Mouse (Mus musculus): Measurements from ENCODE around the gene Rasl10a.
"Not testable (repeated sequence)": the region's sequence is repeated elsewhere in the genome, so short reads cannot be mapped to it uniquely, and the experiment has no call there.

The Rasl10a gene

GRCm38 (mm10) chr11:5068126-5068971 is 10.4 kb downstream of the Rasl10a start:
- no peak for DNase-seq (ENCODE audit: low read depth in 2 of 2, low spot score in 2 of 2)

GRCm38 (mm10) chr11:5074882-5075281 is 17.0 kb downstream of the Rasl10a start:
- DNase-seq (ENCODE audit: low read depth in 2 of 2, low spot score in 2 of 2) = no peak

- DNase-seq (ENCODE audit: low read depth in 2 of 2, low spot score in 2 of 2) = no peak
Observed at GRCm38 (mm10) chr11:5075760-5076159, 17.8 kb downstream of the Rasl10a start.

GRCm38 (mm10) chr11:5076843-5077242 is 18.9 kb downstream of the Rasl10a start:
- DNase-seq (ENCODE audit: low read depth in 2 of 2, low spot score in 2 of 2) = not testable (repeated sequence)

GRCm38 (mm10) chr11:5089147-5089546 is 31.2 kb downstream of the Rasl10a start:
- no peak for DNase-seq (ENCODE audit: low read depth in 2 of 2, low spot score in 2 of 2)

GRCm38 (mm10) chr11:5091706-5092105 is 33.8 kb downstream of the Rasl10a start:
- DNase-seq (ENCODE audit: low read depth in 2 of 2, low spot score in 2 of 2) = no peak

GRCm38 (mm10) chr11:5095877-5096276 is 37.9 kb downstream of the Rasl10a start:
- no peak for DNase-seq (ENCODE audit: low read depth in 2 of 2, low spot score in 2 of 2)

GRCm38 (mm10) chr11:5096480-5097020 is 38.6 kb downstream of the Rasl10a start:
- no peak for DNase-seq (ENCODE audit: low read depth in 2 of 2, low spot score in 2 of 2)

- peak; percentile 7 for DNase-seq (ENCODE audit: low read depth in 2 of 2, low spot score in 2 of 2)
Observed at GRCm38 (mm10) chr11:5098035-5098735, 40.3 kb downstream of the Rasl10a start.

GRCm38 (mm10) chr11:5098736-5099542 is 41.0 kb downstream of the Rasl10a start, which contains the start of the genes Rhbdd3 and Ewsr1:
Gene Rhbdd3 (plus strand): TSS chr11:5098926.
Gene Ewsr1 (minus strand): TSS chr11:5099266.
- peak; percentile 99 for DNase-seq (ENCODE audit: low read depth in 2 of 2, low spot score in 2 of 2)

GRCm38 (mm10) chr11:5099576-5100183 is 41.8 kb downstream of the Rasl10a start:
- DNase-seq (ENCODE audit: low read depth in 2 of 2, low spot score in 2 of 2) = peak; percentile 28 to 49

GRCm38 (mm10) chr11:5100283-5100682 is 42.4 kb downstream of the Rasl10a start:
- no peak for DNase-seq (ENCODE audit: low read depth in 2 of 2, low spot score in 2 of 2)

GRCm38 (mm10) chr11:5100801-5101200 is 42.9 kb downstream of the Rasl10a start:
- DNase-seq (ENCODE audit: low read depth in 2 of 2, low spot score in 2 of 2) = no peak

- no peak for DNase-seq (ENCODE audit: low read depth in 2 of 2, low spot score in 2 of 2)
Observed at GRCm38 (mm10) chr11:5101641-5102040, 43.7 kb downstream of the Rasl10a start.

- DNase-seq (ENCODE audit: low read depth in 2 of 2, low spot score in 2 of 2) = no peak
Observed at GRCm38 (mm10) chr11:5102384-5102783, 44.5 kb downstream of the Rasl10a start.

GRCm38 (mm10) chr11:5103986-5104509 is 46.1 kb downstream of the Rasl10a start:
- no peak for DNase-seq (ENCODE audit: low read depth in 2 of 2, low spot score in 2 of 2)

GRCm38 (mm10) chr11:5109441-5109840 is 51.5 kb downstream of the Rasl10a start:
- DNase-seq (ENCODE audit: low read depth in 2 of 2, low spot score in 2 of 2) = no peak
